Mouse (Mus musculus): Measurements from ENCODE around the gene Rxfp4.

The Rxfp4 gene

GRCm38 (mm10) chr3:88629244-88629643 is 23.7 kb downstream of the Rxfp4 start:
- no peak for DNase-seq (ENCODE audit: low read depth, low spot score)

DNA sequence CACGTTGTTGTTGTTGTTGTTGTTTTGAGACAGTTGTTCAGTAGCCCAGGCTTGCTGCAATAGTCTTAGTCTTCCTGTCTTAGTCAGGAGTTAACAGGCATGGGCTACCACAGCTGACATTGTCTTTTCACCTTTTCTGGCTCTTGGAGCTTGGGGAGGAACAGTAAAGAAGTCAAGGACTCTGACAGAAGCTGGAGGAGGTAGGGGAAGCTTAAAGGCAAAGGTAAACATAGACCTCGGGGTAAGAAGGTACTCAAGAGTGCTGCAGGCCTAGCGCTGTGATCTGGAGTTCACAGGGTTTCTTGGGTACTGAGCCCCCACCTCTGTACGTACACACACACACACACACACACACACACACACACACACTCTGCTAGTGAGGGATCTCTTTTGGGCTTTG is 24.2 kb downstream of the Rxfp4 start:
- DNase-seq (ENCODE audit: low read depth, low spot score): no peak

- no peak for DNase-seq (ENCODE audit: low read depth, low spot score)
These were observed 25.4 kb downstream of the Rxfp4 start for GRCm38 (mm10) chr3:88627535-88627934.

DNA sequence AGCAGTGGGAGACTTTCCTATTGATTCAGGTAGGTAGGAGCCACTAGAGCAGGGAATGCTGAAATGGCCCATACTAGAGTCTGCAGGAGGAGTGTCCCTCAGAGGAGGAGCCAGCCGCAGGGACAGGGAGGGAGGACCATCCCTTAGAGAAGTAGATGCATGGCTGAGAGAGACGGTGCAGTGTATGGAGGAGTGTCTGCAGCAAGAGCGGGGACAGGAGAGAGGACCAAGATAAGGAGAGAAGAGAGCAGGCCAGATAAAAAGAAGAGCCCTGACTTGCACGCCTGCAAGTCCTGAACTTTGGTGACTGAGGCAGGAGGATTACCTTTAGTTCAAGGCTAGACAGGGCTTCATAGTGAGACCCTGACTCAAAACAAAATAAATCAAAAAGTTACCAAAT is 25.8 kb downstream of the Rxfp4 start:
- no peak for DNase-seq (ENCODE audit: low read depth, low spot score)

GRCm38 (mm10) chr3:88626316-88626715 is 26.6 kb downstream of the Rxfp4 start:
- DNase-seq (ENCODE audit: low read depth, low spot score): no peak

DNA sequence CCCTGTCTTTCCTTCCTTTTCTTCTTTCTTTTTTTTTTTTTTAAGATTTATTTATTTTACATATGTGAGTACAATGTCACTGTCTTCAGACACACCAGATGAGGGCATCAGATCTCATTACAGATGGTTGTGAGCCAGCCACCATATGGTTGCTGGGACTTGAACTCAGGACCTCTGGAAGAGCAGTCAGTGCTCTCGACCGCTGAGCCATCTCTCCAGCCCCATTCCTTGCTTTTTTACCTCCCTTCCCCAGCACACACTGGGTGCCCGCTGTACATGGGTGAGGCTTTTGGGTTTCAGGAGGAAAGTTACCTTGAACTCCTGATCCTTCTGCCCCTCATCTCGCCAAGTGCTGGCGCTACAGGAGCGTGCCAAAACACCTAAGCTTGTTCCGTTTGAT is 27.4 kb downstream of the Rxfp4 start:
- DNase-seq (ENCODE audit: low read depth, low spot score): no peak

DNA sequence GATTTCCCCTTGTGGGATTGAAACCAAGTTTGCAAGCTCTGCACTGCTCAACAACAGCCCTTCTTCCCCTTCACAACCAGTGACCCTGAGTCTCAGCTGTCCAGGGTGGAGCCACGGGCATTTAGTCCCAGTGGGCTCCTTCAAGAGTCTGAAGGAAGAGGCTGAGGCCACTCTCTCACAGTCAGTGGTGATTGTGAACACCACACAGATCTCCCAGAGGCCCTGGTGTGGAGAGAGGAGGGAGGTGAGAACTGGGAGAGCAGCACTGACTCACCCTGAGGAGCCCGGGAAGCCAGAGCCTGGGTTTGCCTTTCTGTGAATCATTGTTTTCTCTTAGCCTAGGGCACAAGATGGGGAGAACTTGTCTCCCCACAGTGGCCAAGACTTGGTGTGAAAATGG is 28.0 kb downstream of the Rxfp4 start:
- DNase-seq (ENCODE audit: low read depth, low spot score): no peak

- no peak for DNase-seq (ENCODE audit: low read depth, low spot score)
These were observed 28.6 kb downstream of the Rxfp4 start for GRCm38 (mm10) chr3:88624324-88624723.

GRCm38 (mm10) chr3:88623346-88624135 is 29.4 kb downstream of the Rxfp4 start:
- no peak for DNase-seq (ENCODE audit: low read depth, low spot score)

GRCm38 (mm10) chr3:88622941-88623345 is 30.0 kb downstream of the Rxfp4 start:
- peak; percentile 56 for DNase-seq (ENCODE audit: low read depth, low spot score)

DNA sequence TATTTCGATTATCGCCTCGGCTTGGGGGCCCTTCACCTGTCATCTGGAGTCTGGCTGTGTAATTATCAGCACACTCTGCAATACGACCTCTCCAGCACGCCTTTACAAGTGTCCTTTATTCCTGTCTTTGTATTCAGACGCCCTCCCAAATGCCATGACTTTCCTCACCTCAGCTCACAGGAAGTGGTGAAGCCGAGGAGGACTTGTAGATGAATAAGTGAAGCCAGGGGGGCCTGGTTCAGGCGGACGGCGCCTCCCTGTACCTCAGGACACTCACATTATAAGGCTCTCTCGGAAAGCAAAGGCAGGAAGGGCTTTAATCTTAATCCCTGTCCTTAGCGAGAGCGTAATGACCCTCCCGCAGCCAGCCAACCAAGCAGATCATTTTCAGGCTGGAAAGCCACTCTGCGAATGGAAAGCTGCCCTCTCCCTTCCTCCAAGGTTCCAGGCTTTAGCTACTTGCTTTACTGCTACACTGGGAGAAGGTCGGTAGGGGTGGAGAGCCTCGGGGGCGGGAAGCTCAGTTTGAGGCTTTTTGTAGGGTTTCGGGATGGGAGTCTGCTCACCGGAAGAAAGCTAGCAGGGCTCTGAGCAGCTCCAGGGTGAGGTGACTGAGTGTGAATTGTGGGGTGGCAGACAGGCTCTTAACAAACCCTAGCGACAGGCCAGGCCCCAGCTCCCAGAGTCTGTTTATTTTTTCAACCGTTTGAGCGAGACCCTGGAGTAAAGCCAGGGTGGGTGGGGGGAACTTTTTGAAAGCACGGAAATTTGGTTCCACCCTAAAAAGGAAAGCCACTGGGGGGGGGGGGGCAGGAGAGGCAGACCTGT is 30.6 kb downstream of the Rxfp4 start:
- DNase-seq (ENCODE audit: low read depth, low spot score): peak; percentile 58

- DNase-seq (ENCODE audit: low read depth, low spot score): no peak
These were observed 31.3 kb downstream of the Rxfp4 start for GRCm38 (mm10) chr3:88621537-88622112.

DNA sequence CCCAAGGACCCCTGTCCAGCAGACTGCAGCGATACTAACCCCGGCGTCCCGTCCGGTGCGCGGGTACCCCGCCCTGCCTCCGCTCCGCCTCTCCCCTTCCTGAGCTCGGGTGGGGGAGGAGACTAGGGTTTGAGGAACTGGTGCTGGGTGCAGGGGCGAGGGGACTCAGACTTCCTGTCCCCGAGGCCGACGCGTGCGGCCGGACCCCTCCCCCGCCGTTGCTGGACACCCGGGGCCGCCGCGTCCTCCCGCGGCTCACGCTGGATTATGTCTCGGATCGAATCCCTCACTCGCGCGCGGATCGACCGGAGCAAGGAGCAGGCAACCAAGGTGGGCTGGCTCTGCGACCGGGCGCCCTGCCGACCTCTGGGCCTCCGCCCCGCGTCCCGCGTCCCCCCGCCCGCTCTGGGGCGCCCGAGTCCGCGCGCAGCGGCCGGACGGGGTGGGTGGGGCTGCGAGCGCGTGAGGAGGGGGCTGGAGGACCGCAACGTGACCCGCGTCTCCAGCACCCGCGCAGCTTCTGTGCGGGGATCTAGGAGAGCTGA is 31.9 kb downstream of the Rxfp4 start:
- peak; percentile 68 for DNase-seq (ENCODE audit: low read depth, low spot score)

DNA sequence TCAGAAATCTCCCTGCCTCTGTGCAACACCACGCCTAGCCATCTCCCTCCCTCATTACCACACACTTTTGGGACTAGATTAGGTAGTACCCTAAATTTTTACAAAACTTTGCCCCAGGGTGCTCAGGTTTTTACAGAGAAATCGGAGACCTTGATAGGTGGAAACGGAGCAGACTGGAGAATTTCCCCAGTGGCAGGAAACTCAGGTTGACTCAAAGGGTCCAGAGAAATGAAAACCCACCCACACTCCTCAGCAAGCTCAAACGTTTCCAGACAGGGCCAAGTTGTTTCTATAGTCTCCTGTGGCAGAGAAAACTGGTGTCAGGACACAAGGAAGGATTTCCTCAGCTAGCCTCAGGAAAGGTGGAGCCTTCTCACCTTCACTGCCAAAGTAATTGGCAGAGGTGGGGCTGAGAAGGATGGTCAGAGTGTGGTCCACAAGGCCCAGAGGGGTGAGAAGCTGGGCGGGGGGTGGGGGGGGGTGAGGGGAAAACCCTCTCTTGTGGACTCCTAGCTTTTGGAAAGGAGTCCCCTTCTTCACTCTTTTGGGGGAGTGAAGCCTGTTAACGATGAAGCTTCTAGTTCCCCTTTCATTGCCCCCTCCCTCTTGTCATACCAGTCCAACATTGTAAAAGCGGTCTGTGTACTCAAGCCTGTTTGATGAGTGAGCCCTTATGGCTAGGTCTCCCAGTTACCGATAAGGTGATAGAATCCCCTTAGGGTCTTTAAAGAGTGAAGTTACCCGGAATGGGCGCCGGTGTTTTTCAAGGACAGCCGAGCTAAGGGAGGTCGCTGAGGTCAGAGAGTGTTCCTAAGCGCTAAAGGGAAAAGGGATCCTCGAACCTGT is 32.6 kb downstream of the Rxfp4 start:
- peak; percentile 41 for DNase-seq (ENCODE audit: low read depth, low spot score)

DNA sequence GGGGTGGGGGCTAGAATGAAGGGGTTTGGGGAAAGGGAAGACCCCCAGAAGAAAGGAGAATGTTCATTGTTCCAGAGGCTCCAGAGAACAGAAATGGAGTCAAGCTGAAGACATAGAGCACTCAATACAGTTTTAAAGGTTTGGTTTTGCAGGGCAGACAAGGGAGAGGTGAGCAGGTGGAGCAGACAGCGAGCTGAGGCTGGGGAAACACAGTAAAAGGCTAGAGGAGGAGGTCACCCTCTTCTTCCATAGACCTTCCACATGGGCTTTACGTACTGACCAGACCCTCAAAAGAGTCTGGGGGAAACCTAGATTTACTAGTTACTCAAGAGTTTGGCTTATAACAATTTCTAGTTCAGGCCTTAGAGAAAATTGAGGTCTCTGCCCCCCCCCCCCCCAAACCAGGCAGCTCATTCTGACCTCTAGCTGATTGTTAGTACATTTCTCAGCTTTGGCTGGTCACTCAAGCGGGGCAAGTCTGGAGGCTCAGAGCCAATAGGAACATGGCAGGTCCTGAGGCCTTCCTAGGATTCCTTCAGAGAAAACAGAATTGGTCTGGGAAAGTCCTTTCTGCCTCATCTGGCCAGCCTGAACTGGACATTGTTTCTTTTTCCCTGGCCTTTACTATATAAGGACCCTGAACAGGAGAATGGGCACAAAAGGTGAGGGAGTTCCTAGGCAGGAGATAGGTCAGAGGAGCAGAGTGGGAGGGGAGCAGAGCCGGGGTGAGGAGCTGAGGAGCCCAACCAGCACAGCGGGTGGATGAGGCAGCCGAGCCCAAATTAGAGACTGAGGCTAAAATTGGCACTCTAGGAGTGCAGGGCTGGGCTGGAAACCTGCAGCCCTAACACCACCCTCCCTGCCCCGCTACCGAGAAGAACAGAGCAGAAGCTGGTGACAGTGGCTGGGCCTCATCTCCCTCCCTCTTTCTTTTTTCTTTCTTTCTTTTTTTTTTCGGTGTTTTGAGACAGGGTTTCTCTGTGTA is 33.5 kb downstream of the Rxfp4 start:
- no peak for DNase-seq (ENCODE audit: low read depth, low spot score)

GRCm38 (mm10) chr3:88618074-88618871 is 34.7 kb downstream of the Rxfp4 start:
- DNase-seq (ENCODE audit: low read depth, low spot score): no peak

DNA sequence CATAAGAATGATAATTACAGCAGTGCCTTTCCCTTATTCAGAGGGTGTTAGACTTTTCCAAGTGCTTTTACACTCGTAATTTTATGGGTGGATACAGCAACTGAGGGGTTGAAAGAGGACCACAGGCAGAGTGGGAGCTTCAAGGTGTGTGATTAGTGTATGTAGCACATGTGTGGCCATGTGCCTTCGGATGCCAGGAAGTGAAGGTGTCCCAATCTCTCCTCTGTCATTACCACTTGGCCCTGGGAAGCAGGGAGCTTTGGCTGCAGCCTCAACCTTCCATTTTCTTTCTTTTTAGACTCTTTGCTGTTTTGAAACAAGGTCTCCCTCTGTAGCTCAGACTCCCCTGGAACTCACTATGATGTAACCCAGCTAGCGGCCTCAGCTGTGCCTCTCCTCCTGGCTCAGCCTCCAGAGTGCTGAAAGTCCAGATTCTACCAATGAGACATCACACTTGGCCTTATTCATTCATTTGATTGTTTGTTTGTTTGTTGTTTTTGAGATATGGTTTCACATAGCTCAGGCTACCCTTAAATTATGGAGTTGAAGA is 35.9 kb downstream of the Rxfp4 start:
- no peak for DNase-seq (ENCODE audit: low read depth, low spot score)

DNA sequence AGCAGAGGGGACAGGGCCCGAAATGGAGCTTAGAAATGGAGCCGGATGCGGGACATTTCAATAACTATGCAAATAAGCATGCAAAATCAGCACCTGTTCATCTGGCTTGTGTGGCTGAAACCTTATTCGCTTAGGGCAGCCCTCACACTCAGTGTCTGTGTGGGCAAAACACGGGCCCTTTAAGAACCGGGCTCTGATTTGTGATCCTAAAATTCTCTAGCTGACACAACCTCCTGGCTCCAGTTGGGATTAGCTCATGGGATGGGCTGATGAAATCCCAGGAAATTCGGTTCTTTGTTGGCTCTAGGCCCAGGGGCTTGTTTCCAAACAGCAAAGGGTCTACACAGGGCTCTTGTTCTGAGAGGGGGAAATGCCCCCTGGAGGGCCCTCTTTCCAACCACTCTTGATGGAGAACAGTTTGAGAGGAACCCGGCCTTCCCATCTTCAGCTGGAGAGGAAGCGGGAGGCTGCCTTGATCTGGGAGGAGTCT is 37.0 kb downstream of the Rxfp4 start:
- no peak for DNase-seq (ENCODE audit: low read depth, low spot score)

- no peak for DNase-seq (ENCODE audit: low read depth, low spot score)
These were observed 37.8 kb downstream of the Rxfp4 start for GRCm38 (mm10) chr3:88615117-88615516.
